Mouse (Mus musculus) megakaryocyte progenitor cell, adult 5-6 weeks (primary cell): ENCODE measurements around the gene Ntan1. TPM values are rescaled to one million over a fixed set of nuclear protein-coding genes. Genes with fewer than 3 reads are reported as not detected.
A peak's percentile ranks its signal among the peaks of the same experiment; 100 is the strongest.
"Not testable (repeated sequence)": the region's sequence is repeated elsewhere in the genome, so short reads cannot be mapped to it uniquely, and the experiment has no call there.

ENCODE experiments used
- ATAC-seq: replicated peaks from 2 replicates; pipeline ENCODE4 v1.8.0; 2016; ENCODE audit warnings: mild to moderate bottlenecking, moderate TSS enrichment, inconsistent platforms; ENCODE audit not compliant: poor library complexity
- total RNA-seq, 2 experiments: library from RNA; stranded (forward) in 1 of 2; stranded (reverse) in 1 of 2; fragments of 157-497, 149-512 nt in 1 of 2; fragments of 200-1000 nt in 1 of 2; gene quantifications; 2 replicates each; pipeline versions ENCODE4 v1.2.3 to v1.2.4; 2015 to 2017

Ntan1 gene
- total RNA-seq, 2 experiments from 2014 or later, result 68.2 to 97.9 TPM

- no peak for ATAC-seq
Observed at GRCm38 (mm10) chr16:13830444-13830843, 11.8 kb downstream of the Ntan1 start.

- no peak for ATAC-seq
Observed at GRCm38 (mm10) chr16:13831606-13832005, 13.0 kb downstream of the Ntan1 start.

- no peak for ATAC-seq
Observed at GRCm38 (mm10) chr16:13834382-13834781, 15.7 kb downstream of the Ntan1 start.

GRCm38 (mm10) chr16:13840056-13840455, 21.4 kb downstream of the Ntan1 start:
- ATAC-seq, result no peak

- ATAC-seq, result no peak
Observed at GRCm38 (mm10) chr16:13840956-13841355, 22.3 kb downstream of the Ntan1 start.

GRCm38 (mm10) chr16:13845031-13845430, 26.4 kb downstream of the Ntan1 start:
- no peak for ATAC-seq

- ATAC-seq, result no peak
Observed at GRCm38 (mm10) chr16:13846675-13847074, 28.0 kb downstream of the Ntan1 start.

GRCm38 (mm10) chr16:13848310-13848709, 29.7 kb downstream of the Ntan1 start:
- ATAC-seq, result peak; percentile 69

GRCm38 (mm10) chr16:13851446-13851845, 32.8 kb downstream of the Ntan1 start:
- ATAC-seq, result no peak

- ATAC-seq, result no peak
Observed at GRCm38 (mm10) chr16:13853886-13854285, 35.2 kb downstream of the Ntan1 start.

- ATAC-seq, result 0 out of 2 replicates have a peak, but pooled peaks have one; percentile 20
Observed at GRCm38 (mm10) chr16:13866076-13866475, 47.4 kb downstream of the Ntan1 start.

- ATAC-seq, result no peak
Observed at GRCm38 (mm10) chr16:13866616-13867015, 48.0 kb downstream of the Ntan1 start.

- not testable (repeated sequence) for ATAC-seq
Observed at GRCm38 (mm10) chr16:13867406-13867805, 48.8 kb downstream of the Ntan1 start.

GRCm38 (mm10) chr16:13867910-13868514, 49.4 kb downstream of the Ntan1 start:
- 0 out of 2 replicates have a peak, but pooled peaks have one; percentile 6 for ATAC-seq

GRCm38 (mm10) chr16:13875483-13875882, 56.8 kb downstream of the Ntan1 start:
- no peak for ATAC-seq

GRCm38 (mm10) chr16:13883094-13883774, 64.6 kb downstream of the Ntan1 start:
- ATAC-seq, result no peak

Other genes starting within 250 kb of the Ntan1 start
- 18.8 TPM in 2 replicates for gene Parn, start 150.7 kb upstream of the Ntan1 start, total RNA-seq (2015)
- 45.0 and 69.4 TPM in 2 replicates for gene Parn, start 150.7 kb upstream of the Ntan1 start, total RNA-seq (2017)
- gene Bfar, start 147.0 kb upstream of the Ntan1 start, total RNA-seq (2015), result 48.0 and 53.0 TPM in 2 replicates
- 57.4 and 67.3 TPM in 2 replicates for gene Bfar, start 147.0 kb upstream of the Ntan1 start, total RNA-seq (2017)
- gene 3110001I22Rik, start 146.9 kb upstream of the Ntan1 start, total RNA-seq (2015), result 12.4 and 15.9 TPM in 2 replicates
- 12.6 and 21.0 TPM in 2 replicates for gene 3110001I22Rik, start 146.9 kb upstream of the Ntan1 start, total RNA-seq (2017)
- gene Pla2g10, start 87.9 kb upstream of the Ntan1 start, total RNA-seq (2015), result not detected in 2 replicates
- not detected in 2 replicates for gene Pla2g10, start 87.9 kb upstream of the Ntan1 start, total RNA-seq (2017)
- 28.7 and 34.7 TPM in 2 replicates for gene Rrn3, start 38.1 kb upstream of the Ntan1 start, total RNA-seq (2015)
- 45.2 and 49.6 TPM in 2 replicates for gene Rrn3, start 38.1 kb upstream of the Ntan1 start, total RNA-seq (2017)
- gene Pdxdc1, start 84.3 kb downstream of the Ntan1 start, total RNA-seq (2015), result 52.7 and 57.8 TPM in 2 replicates
- 58.0 and 87.0 TPM in 2 replicates for gene Pdxdc1, start 84.3 kb downstream of the Ntan1 start, total RNA-seq (2017)
- 0.32 and 1.7 TPM in 2 replicates for gene Mpv17l, start 84.3 kb downstream of the Ntan1 start, total RNA-seq (2015)
- 0.33 and 2.0 TPM in 2 replicates for gene Mpv17l, start 84.3 kb downstream of the Ntan1 start, total RNA-seq (2017)
- gene 2900011O08Rik, start 167.8 kb downstream of the Ntan1 start, total RNA-seq (2015), result 0.12 TPM in 1 of 2 replicates, not detected in the other
- gene 2900011O08Rik, start 167.8 kb downstream of the Ntan1 start, total RNA-seq (2017), result 0.12 TPM in 1 of 2 replicates, not detected in the other
- 6.7 and 10.2 TPM in 2 replicates for gene Ifitm7, start 168.0 kb downstream of the Ntan1 start, total RNA-seq (2015)
- 6.0 and 12.2 TPM in 2 replicates for gene Ifitm7, start 168.0 kb downstream of the Ntan1 start, total RNA-seq (2017)